Mouse (Mus musculus) WW6 (cell line): Measurements from ENCODE around the gene Nfs1.
"Not testable (repeated sequence)": the region's sequence is repeated elsewhere in the genome, so short reads cannot be mapped to it uniquely, and the experiment has no call there.

Source experiments
- DNase-seq: peaks from one replicate; pipeline ENCODE4 v3.0.0-alpha.2; 2013; ENCODE audit warnings: low read depth, low spot score

Nfs1 gene

GRCm38 (mm10) chr2:156143953-156144724 lies at the start of gene Nfs1, which contains the start of gene Romo1:
TSS of gene Nfs1 (minus strand) at chr2:156144186.
TSS of gene Romo1 (plus strand) at chr2:156144039.
- DNase-seq, result peak; percentile 88

DNA sequence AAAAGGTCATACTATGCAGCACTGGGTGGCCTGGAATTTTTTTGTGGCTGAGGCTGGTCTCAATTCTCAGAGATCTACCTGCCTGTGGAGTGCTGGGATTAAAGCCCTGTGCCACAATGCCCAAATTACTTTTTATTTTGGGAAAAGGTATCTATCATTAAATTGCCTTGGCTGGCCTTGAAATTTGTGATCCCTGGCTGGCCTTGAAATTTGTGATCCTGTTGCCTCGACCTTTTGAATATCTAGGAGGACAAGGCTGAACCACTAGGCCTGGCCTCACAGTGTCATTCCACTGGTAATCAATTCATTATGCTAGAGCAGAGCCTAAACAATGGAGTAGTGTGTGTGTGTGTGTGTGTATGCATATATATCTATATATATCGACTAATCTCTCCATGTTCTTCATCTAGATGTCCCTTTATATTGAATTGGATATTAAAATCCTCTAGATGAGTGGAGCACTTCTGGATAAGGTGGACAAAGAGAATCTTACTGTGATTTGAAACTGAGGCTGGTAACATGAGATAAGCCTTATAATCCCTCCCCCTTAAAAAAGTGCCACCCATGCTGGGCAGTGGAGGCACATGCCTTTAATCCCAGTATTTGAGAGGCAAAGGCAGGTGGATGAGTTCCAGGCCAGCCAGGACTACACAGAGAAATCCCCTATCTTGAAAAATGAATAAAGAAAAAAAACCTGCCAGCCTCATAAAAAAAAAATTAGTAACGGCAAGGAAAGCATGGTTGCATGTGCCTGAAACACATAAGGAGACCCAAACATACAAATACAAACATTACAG lies 49.3 kb upstream of the Nfs1 start:
- DNase-seq, result no peak

DNA sequence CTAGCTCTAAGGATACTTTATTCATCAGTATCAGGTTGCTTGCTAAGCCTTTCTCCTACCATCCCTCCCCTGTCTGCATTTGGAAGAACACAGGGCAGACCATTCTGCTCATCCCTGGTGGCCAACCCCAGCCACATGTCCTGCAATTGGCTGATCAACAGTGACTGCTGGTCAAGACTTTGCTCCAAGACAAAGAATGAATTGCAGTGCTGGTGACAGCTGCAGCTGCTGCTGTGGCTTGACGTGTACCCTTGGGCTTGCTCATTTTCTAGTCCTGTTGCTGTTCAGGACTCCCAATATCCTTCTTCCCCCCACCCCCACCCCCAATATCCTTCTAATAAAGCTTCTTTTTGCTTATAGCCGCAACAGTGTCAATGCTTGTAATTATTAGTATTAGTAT lies 48.1 kb upstream of the Nfs1 start:
- DNase-seq, result no peak

GRCm38 (mm10) chr2:156191540-156191939 lies 47.6 kb upstream of the Nfs1 start:
- no peak for DNase-seq

DNA sequence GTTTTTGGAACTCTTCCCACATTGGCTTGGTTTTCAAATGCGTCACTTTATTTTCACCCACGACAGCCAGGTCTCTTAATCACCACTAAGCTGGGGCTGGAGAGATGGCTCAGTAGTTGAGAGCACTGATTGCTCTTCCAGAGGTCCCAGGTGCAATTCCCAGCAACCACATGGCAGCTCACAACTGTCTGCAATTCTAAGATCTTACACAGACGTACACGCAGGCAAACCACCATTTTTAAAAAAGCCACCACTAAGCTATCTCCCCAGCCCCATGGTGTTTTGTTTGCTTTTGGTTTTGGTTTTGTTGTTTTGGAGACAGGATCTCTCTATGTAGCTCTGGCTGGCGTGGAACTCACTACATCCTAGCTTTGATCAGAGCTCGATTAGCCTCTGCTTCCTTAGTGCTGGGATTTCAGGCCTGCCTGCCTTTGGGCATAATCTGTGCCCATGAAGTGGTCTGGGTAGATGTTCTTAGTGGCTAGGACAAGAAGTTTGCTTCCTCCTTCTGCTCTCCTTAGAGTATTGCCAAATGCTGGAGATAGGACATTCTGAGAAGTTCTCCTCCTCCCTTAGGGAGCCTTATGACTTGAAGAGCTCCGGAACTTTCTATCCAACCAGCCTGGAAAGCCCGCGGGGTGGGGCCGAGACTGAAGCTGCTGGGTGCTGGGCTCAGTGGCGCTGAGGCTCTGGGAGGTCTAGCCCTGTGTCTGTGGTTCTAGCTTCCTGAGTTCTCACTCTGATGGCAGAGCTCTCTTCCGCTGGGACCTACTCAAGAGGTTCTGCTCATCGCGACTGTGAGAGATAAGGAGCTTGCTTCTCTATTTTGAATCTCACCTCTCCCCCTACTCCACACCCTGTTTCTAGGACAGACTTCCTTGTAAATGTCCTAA lies 46.3 kb upstream of the Nfs1 start:
- no peak for DNase-seq

- DNase-seq, result not testable (repeated sequence)
Measured at GRCm38 (mm10) chr2:156189241-156189640, 45.3 kb upstream of the Nfs1 start.

DNA sequence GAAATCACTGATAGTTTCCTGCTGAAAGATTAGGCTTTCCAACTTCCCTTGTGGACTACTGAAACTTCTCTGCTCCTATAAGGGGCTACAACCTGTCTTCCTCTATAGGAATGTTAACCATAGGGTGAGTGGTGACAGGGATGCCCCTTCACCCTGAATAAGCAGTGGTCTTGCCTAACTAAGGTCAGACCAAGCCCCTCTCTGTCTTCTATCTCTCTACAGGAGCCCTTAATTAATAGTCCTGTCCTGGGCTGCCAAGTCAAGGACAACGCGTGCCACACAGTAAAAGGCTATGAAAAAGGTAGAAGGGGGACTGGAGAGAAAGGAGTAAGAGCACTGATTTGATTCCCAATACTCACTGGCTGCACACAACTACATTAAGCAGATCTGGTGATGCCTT lies 37.6 kb upstream of the Nfs1 start:
- no peak for DNase-seq

- DNase-seq, result no peak
Measured at GRCm38 (mm10) chr2:156180824-156181590, 37.0 kb upstream of the Nfs1 start.

DNA sequence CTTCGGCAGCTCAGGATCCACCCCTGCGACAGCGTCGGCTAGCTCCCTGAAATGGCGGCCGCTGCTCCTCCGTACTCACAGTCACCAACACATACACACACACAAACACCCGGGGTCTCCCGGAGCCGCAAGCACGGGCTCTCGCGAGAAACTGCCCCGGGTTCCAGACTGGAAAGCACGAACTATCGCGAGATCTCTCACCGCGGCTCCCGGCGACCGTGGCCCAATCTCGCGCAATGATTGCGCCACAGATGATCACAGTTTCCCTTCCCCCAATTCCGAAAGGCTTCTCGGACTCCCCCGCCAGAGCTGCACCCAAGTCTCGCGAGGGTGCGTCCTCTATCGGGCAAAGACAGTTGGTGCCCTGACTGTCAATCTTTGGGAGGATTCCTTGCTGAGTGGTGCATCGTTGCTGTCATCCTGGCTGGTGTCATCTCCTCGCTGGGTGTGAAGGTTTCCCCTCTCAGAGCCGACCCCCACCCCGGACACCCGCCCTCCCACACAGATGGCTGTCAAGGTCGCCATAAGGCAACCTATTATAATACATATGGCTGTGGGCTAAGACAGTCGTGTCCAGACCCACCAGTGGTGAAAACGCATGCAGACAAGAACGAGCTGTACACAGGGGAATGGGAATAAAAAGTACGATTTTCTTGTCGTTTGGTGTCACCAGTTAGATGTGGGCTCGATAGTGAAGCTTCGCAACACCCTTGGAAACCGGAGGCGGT lies 36.3 kb upstream of the Nfs1 start, which contains the start of gene Rbm39:
Gene Rbm39, minus strand, starts transcription at position 145 of the 728 bp plus-strand sequence.
- DNase-seq, result peak; percentile 98

DNA sequence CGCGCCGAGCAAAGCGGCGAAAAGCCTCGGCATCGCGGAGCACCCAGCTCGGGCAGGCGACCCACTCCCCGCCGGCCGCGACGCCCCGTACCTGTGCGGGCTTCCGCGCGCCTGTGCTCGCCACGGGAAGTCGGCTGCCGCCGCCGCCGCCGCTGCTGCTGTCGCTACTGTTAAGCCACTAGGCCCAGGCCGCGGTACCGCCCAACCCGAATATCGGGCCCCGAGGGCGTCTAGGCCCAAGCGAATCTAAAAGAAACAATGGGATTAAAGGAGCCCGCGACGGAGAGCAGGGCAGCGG lies 35.8 kb upstream of the Nfs1 start:
- DNase-seq, result no peak

GRCm38 (mm10) chr2:156179046-156179795 lies 35.2 kb upstream of the Nfs1 start:
- DNase-seq, result no peak

DNA sequence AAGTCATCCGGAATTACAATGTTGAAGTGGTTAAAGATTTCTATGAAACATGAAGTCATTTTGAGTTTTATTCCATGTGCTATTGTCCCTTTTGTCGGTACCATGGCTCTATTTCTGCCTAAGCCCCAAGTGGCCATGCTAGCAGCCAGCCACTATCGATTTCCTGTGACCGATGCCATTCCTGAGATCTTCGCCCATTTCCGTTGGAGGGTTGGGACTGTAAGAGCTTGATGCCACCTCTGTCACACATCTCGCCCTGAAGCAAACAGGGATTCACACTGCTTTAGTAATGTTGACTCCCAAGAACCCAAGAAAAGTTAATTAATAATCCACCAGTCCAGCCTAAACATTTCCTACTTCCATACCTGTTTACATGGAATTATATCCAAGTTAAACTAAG lies 33.7 kb upstream of the Nfs1 start:
- no peak for DNase-seq

- no peak for DNase-seq
Measured at GRCm38 (mm10) chr2:156177079-156177478, 33.1 kb upstream of the Nfs1 start.

- no peak for DNase-seq
Measured at GRCm38 (mm10) chr2:156166557-156166956, 22.6 kb upstream of the Nfs1 start.

DNA sequence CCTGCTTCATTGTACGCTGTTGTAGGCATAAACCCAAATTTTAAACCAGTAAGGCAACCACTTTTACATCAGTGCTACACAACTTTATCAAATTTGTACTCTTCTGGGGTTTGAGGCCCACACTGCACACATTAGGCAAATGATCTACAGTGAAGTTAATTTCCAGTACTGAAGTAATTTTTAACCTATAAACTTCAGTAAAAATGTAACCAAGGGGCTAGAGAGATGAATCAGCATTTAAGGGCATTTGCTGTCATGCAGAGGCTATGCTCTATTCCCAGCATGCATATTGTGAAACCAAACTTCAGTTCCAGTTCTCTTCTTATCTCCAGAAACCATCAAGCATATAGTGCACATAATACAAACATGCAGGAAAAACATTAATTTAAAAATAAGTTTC lies 21.5 kb upstream of the Nfs1 start:
- DNase-seq, result no peak

DNA sequence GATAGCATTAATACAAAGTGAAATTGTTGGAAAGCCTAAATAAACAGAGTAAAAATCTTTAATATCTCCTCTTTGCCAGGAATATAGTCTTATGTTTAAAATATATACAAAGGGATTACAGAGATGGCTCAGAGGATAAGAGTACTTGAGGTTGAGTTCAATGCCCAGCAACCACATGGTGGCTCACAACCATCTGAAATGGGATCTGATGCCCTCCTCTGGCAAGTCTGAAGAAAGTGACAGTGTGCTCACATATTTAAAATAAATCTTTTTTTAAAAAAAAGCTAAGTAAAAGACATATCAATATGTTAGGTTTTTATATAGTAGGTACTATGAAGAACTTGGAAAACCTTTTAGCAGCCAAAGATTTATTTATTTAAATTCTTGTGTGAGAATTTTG lies 7.6 kb upstream of the Nfs1 start:
- DNase-seq, result no peak

GRCm38 (mm10) chr2:156147316-156147915 lies 3.4 kb upstream of the Nfs1 start:
- no peak for DNase-seq

GRCm38 (mm10) chr2:156146272-156146989 lies 2.4 kb upstream of the Nfs1 start:
- DNase-seq, result no peak
